Mouse (Mus musculus): ENCODE data around the gene Igf2bp1.

GRCm38 (mm10) chr11:96028130-96028529 is 22.4 kb upstream of the Igf2bp1 start:
- TF ChIP-seq CTCF (IDR thresholded peaks at IDR 0.05; ENCODE audit: low read depth, low read length) (no peak), POLR2A (IDR thresholded peaks at IDR 0.05; ENCODE audit: borderline replicate concordance, low read depth, low read length) (no peak)
